Mouse (Mus musculus) kidney, adult 2 months (tissue): Measurements from ENCODE around the gene Kcnh1. TPM values are rescaled to one million over a fixed set of nuclear protein-coding genes. Genes with fewer than 3 reads are reported as not detected.

Source experiments
- DNase-seq: peaks from one replicate; pipeline ENCODE4 v3.0.0; 2021
- H3K27ac ChIP-seq: fragments of 200-500 bp; 2 replicates; pipeline ENCODE4 v1.5.1; 2012; ENCODE audit warnings: low read depth, low read length, control low read depth, inconsistent platforms; ENCODE audit not compliant: insufficient read depth
- H3K27me3 ChIP-seq: fragments of 200-500 bp; replicated peaks from 2 replicates; pipeline ENCODE4 v1.6.1; 2012; ENCODE audit warnings: mild to moderate bottlenecking, moderate library complexity, low read length, inconsistent platforms; ENCODE audit not compliant: control insufficient read depth, insufficient read depth
- H3K36me3 ChIP-seq: fragments of 200-500 bp; 2 replicates; pipeline ENCODE4 v1.6.1; 2012; ENCODE audit warnings: mild to moderate bottlenecking, moderate library complexity, low read length, inconsistent platforms; ENCODE audit not compliant: control insufficient read depth, insufficient read depth
- H3K4me1 ChIP-seq: fragments of 200-500 bp; 2 replicates; pipeline ENCODE4 v1.6.1; 2011; ENCODE audit warnings: low read length; ENCODE audit not compliant: control insufficient read depth, insufficient read depth
- H3K4me3 ChIP-seq: fragments of 200-500 bp; 2 replicates; pipeline ENCODE4 v1.5.1; 2011; ENCODE audit warnings: mild to moderate bottlenecking, low read depth, low read length, control low read depth; ENCODE audit not compliant: insufficient read depth
- CTCF ChIP-seq: fragments of 200-500 bp; conservative IDR thresholded peaks from 2 replicates; pipeline ENCODE4 v1.5.1; 2011; ENCODE audit warnings: low read depth, mild to moderate bottlenecking, control low read depth, low read length, moderate library complexity, mixed read lengths; ENCODE audit not compliant: insufficient read depth, insufficient read length
- POLR2A ChIP-seq: fragments of 200-500 bp; IDR thresholded peaks from one replicate; pipeline ENCODE4 v1.6.1; 2011; ENCODE audit warnings: low read depth, low read length, control low read depth
- WGBS: fragments of 180-500 bp; shearing (Covaris S2); methylation state at CpG from one replicate; pipeline ENCODE4 v1.1.7; 2018; 5-methylcytosine and 5-hydroxymethylcytosine counted together
- polyA plus RNA-seq: library from polyadenylated mRNA; depleted of rRNA; stranded (reverse); fragments of >200 nt; gene quantifications from 2 replicates; pipeline ENCODE4 v1.2.3, GENCODE M21; 2012

Kcnh1 gene
- polyA plus RNA-seq, 1 experiment: 0.52 TPM

GRCm38 (mm10) chr1:192387624-192388023, 197.1 kb downstream of the Kcnh1 start:
- H3K4me3 ChIP-seq: no peak overlapping the region
- no peak overlapping the region for H3K27ac ChIP-seq
- no peaks in the 10 kb centered on the region for H3K4me1 ChIP-seq
- H3K36me3 ChIP-seq: no peaks in the 10 kb centered on the region
- DNase-seq: no peak
- TF ChIP-seq CTCF: no peak
- no peak for TF ChIP-seq POLR2A
- H3K27me3 ChIP-seq: no peaks in the 10 kb centered on the region

GRCm38 (mm10) chr1:192391041-192391440, 200.5 kb downstream of the Kcnh1 start:
- H3K27me3 ChIP-seq: no peaks in the 10 kb centered on the region; the same call in 1 of the 2 replicates
- TF ChIP-seq POLR2A: no peak
- no peak for TF ChIP-seq CTCF
- H3K4me1 ChIP-seq: no peaks in the 10 kb centered on the region; the same call in 1 of the 2 replicates
- no peaks in the 10 kb centered on the region for H3K36me3 ChIP-seq
- H3K27ac ChIP-seq: no peak overlapping the region
- WGBS: 82% methylated on average over 7 of the region's 7 CpGs
- DNase-seq: no peak
- H3K4me3 ChIP-seq: no peak overlapping the region

- Histone ChIP-seq H3K36me3 (no peaks in the 10 kb centered on the region), H3K27me3 (no peaks in the 10 kb centered on the region; the same call in 1 of the 2 replicates), H3K4me3 (no peak overlapping the region), H3K4me1 (no peaks in the 10 kb centered on the region; the same call in 1 of the 2 replicates), H3K27ac (no peak overlapping the region)
- WGBS: 84% methylated on average over 2 of the region's 2 CpGs
- DNase-seq: no peak
- no peak for TF ChIP-seq POLR2A
- TF ChIP-seq CTCF: no peak
These were observed 201.7 kb downstream of the Kcnh1 start for GRCm38 (mm10) chr1:192392232-192392631.

GRCm38 (mm10) chr1:192399667-192400490, 209.3 kb downstream of the Kcnh1 start:
- 72% methylated on average over 14 of the region's 14 CpGs for WGBS
- no peak overlapping the region for H3K4me3 ChIP-seq
- TF ChIP-seq CTCF (no peak), POLR2A (no peak)
- H3K4me1 ChIP-seq: peaks cover 9% of the 10 kb centered on the region; the same call in 1 of the 2 replicates
- no peak for DNase-seq
- no peak overlapping the region for H3K27ac ChIP-seq
- H3K27me3 ChIP-seq: no peaks in the 10 kb centered on the region; the same call in 1 of the 2 replicates
- no peaks in the 10 kb centered on the region for H3K36me3 ChIP-seq

- TF ChIP-seq POLR2A: no peak
- peak; percentile 56 for DNase-seq
- Histone ChIP-seq H3K27me3 (no peaks in the 10 kb centered on the region), H3K27ac (no peak overlapping the region), H3K4me1 (peaks cover 19% of the 10 kb centered on the region), H3K4me3 (no peak overlapping the region), H3K36me3 (no peaks in the 10 kb centered on the region)
- 19% methylated on average over 4 of the region's 4 CpGs for WGBS
These were observed 210.4 kb downstream of the Kcnh1 start for GRCm38 (mm10) chr1:192400991-192401390.

- no peak for DNase-seq
These were observed 212.5 kb downstream of the Kcnh1 start for GRCm38 (mm10) chr1:192402911-192403704.

GRCm38 (mm10) chr1:192405136-192405535, 214.6 kb downstream of the Kcnh1 start:
- peak; percentile 73 for DNase-seq
- 49% methylated on average over 4 of the region's 4 CpGs for WGBS
- Histone ChIP-seq H3K4me1 (peaks cover 19% of the 10 kb centered on the region), H3K36me3 (no peaks in the 10 kb centered on the region), H3K4me3 (no peak overlapping the region), H3K27ac (peak overlapping the region; percentile 66), H3K27me3 (no peaks in the 10 kb centered on the region)
- TF ChIP-seq CTCF (no peak), POLR2A (no peak)

More at GRCm38 (mm10) chr1:192402911-192403704, 212.5 kb downstream of the Kcnh1 start:
- WGBS: 72% methylated on average over 8 of the region's 8 CpGs
- no peaks in the 10 kb centered on the region for H3K36me3 ChIP-seq
- H3K27ac ChIP-seq: no peak overlapping the region
- no peak overlapping the region for H3K4me3 ChIP-seq
- no peaks in the 10 kb centered on the region for H3K27me3 ChIP-seq
- H3K4me1 ChIP-seq: peaks cover 19% of the 10 kb centered on the region
- TF ChIP-seq CTCF (no peak), POLR2A (no peak)
